Comparison of ENCODE assay signal across 32 mouse cellular contexts in genomic region chr11:58107664-58108337, GRCm38 (mm10). TPM values are rescaled to one million over a fixed set of nuclear protein-coding genes. Genes with fewer than 3 reads are reported as not detected.
DNase-seq lines count a peak whose midpoint lies in the region; ATAC-seq and TF ChIP-seq lines count a peak whose summit lies in the region.
"Had no signal": no experiment of that assay in that cellular context is flagged by ENCODE, and none has a peak within 500 bp of the region (broad histone marks: within the 10 kb centered on the region; RNA-seq: fewer than 3 reads in every experiment).

No protein-coding gene starts in this region.

- H3K27me3 ChIP-seq in forebrain, embryonic 14.5 days (replicated peaks; ENCODE audit: control insufficient read depth, insufficient read depth, low read length), result no peaks in the 10 kb centered on the region
- H3K27me3 ChIP-seq in forebrain, embryonic 13.5 days, result no peaks in the 10 kb centered on the region
- no peaks in the 10 kb centered on the region for H3K27me3 ChIP-seq in neural tube, embryonic 13.5 days
- no peaks in the 10 kb centered on the region for H3K27me3 ChIP-seq in neural tube, embryonic 15.5 days (replicated peaks)
- H3K27me3 ChIP-seq: embryonic facial prominence, embryonic 12.5 days; embryonic facial prominence, embryonic 15.5 days had no signal

- no peak for ATAC-seq in forebrain, embryonic 14.5 days
- ATAC-seq in forebrain, embryonic 13.5 days, result no peak
- ATAC-seq in neural tube, embryonic 13.5 days (ENCODE audit: low read depth), result no peak
- no peak for ATAC-seq in neural tube, embryonic 15.5 days (ENCODE audit: low FRiP score)
- ATAC-seq: activated CD4-positive, CD25-positive, alpha-beta regulatory T cell, adult 4 months; forebrain, embryonic 16.5 days; hindbrain, postnatal 0 days; inflammation-experienced regulatory T-cells, adult 6 months; intestine, embryonic 16.5 days had no signal

- 92% methylated on average over 4 of the region's 4 CpGs for WGBS in forebrain, embryonic 14.5 days
- WGBS in forebrain, embryonic 13.5 days, result 94% methylated on average over 4 of the region's 4 CpGs
- 79% methylated on average over 4 of the region's 4 CpGs for WGBS in neural tube, embryonic 13.5 days
- WGBS in neural tube, embryonic 15.5 days, result 82% methylated on average over 4 of the region's 4 CpGs

- in situ Hi-C loops in ES-E14 (cut with MboI; ENCODE audit: low sequenced_read_pairs in 2 of 2, unreplicated experiment in 2 of 2), result no loop called here

- no peak overlapping the region for H3K27ac ChIP-seq in forebrain, embryonic 14.5 days (ENCODE audit: low read depth, low read length)
- H3K27ac ChIP-seq in forebrain, embryonic 13.5 days, result no peak overlapping the region
- H3K27ac ChIP-seq in neural tube, embryonic 13.5 days (replicated peaks), result no peak overlapping the region
- H3K27ac ChIP-seq in neural tube, embryonic 15.5 days (replicated peaks), result no peak overlapping the region
- no peak overlapping the region for H3K27ac ChIP-seq in ES-E14 (ENCODE audit: insufficient read depth, low read depth, low read length, poor library complexity, severe bottlenecking)
- H3K27ac ChIP-seq: embryonic facial prominence, embryonic 12.5 days; embryonic facial prominence, embryonic 15.5 days; hindbrain, embryonic 14.5 days; hindbrain, postnatal 0 days had no signal

- no peak overlapping the region for H3K4me2 ChIP-seq in forebrain, embryonic 14.5 days (ENCODE audit: low read length)
- H3K4me2 ChIP-seq in forebrain, embryonic 13.5 days, result no peak overlapping the region
- no peak overlapping the region for H3K4me2 ChIP-seq in neural tube, embryonic 13.5 days
- no peak overlapping the region for H3K4me2 ChIP-seq in neural tube, embryonic 15.5 days
- H3K4me2 ChIP-seq: embryonic facial prominence, embryonic 12.5 days; embryonic facial prominence, embryonic 15.5 days; heart, embryonic 11.5 days; hindbrain, embryonic 14.5 days had no signal

- DNase-seq in forebrain, embryonic 14.5 days (ENCODE audit: low spot score), result no peak
- no peak for DNase-seq in ES-E14 (ENCODE audit: low read depth, low spot score)
- no peak for DNase-seq in adrenal gland, adult 2 months
- DNase-seq in right cerebral cortex, adult 2 months (ENCODE audit: low spot score in 2 of 2), result no peak
- DNase-seq: adrenal gland, postnatal 10 days; adrenal gland, postnatal 36 days; cerebellum, adult 18-20 months; cerebellum, adult 9-11 months; cerebellum, postnatal 25 days; gastrocnemius, postnatal 10 days; gastrocnemius, postnatal 36 days; heart, adult 11 months; heart, postnatal 14 days; heart, postnatal 4 days had no signal

- peaks cover 32% of the 10 kb centered on the region for H3K36me3 ChIP-seq in forebrain, embryonic 14.5 days (ENCODE audit: control insufficient read depth, insufficient read depth, low read length)
- H3K36me3 ChIP-seq in forebrain, embryonic 13.5 days (ENCODE audit: poor library complexity, severe bottlenecking), result peaks cover 34% of the 10 kb centered on the region
- H3K36me3 ChIP-seq in neural tube, embryonic 13.5 days, result peaks cover 34% of the 10 kb centered on the region
- peaks cover 31% of the 10 kb centered on the region for H3K36me3 ChIP-seq in neural tube, embryonic 15.5 days
- peaks cover 19% of the 10 kb centered on the region for H3K36me3 ChIP-seq in ES-E14 (ENCODE audit: control insufficient read depth, insufficient read depth, low read length, poor library complexity, severe bottlenecking)

- H3K9ac ChIP-seq in forebrain, embryonic 14.5 days (ENCODE audit: low read length), result 0 out of 2 replicates have a peak overlapping the region, but pooled peaks have one; percentile 8
- H3K9ac ChIP-seq in forebrain, embryonic 13.5 days, result no peak overlapping the region
- H3K9ac ChIP-seq in neural tube, embryonic 13.5 days, result 0 out of 2 replicates have a peak overlapping the region, but pooled peaks have one; percentile 12
- no peak overlapping the region for H3K9ac ChIP-seq in neural tube, embryonic 15.5 days (replicated peaks)
- H3K9ac ChIP-seq in ES-E14 (ENCODE audit: insufficient read depth, low read depth, low read length, poor library complexity, severe bottlenecking), result peak overlapping the region; percentile 1; the same call in 1 of the 2 replicates
- H3K9ac ChIP-seq: embryonic facial prominence, embryonic 12.5 days; embryonic facial prominence, embryonic 15.5 days; hindbrain, embryonic 14.5 days had no signal

- H3K4me1 ChIP-seq in forebrain, embryonic 14.5 days (ENCODE audit: control insufficient read depth, insufficient read depth, low read length), result peaks cover 11% of the 10 kb centered on the region
- peaks cover 38% of the 10 kb centered on the region for H3K4me1 ChIP-seq in forebrain, embryonic 13.5 days
- peaks cover 39% of the 10 kb centered on the region for H3K4me1 ChIP-seq in neural tube, embryonic 13.5 days (replicated peaks)
- H3K4me1 ChIP-seq in neural tube, embryonic 15.5 days, result peaks cover 38% of the 10 kb centered on the region
- peaks cover 1 to 12% of the 10 kb centered on the region in 2 experiments; a peak in 2 of 4 replicates for H3K4me1 ChIP-seq in ES-E14 (ENCODE audit: control insufficient read depth in 2 of 2, insufficient read depth in 2 of 2, low read length in 2 of 2, poor library complexity in 1 of 2)

- H3K9me3 ChIP-seq in forebrain, embryonic 14.5 days (replicated peaks; ENCODE audit: control insufficient read depth, low read length), result no peaks in the 10 kb centered on the region
- H3K9me3 ChIP-seq in forebrain, embryonic 13.5 days (replicated peaks), result no peaks in the 10 kb centered on the region
- no peaks in the 10 kb centered on the region for H3K9me3 ChIP-seq in neural tube, embryonic 13.5 days
- H3K9me3 ChIP-seq in neural tube, embryonic 15.5 days (replicated peaks), result no peaks in the 10 kb centered on the region
- H3K9me3 ChIP-seq in ES-E14 (ENCODE audit: control insufficient read depth, insufficient read depth, low read depth, low read length), result no peaks in the 10 kb centered on the region
- H3K9me3 ChIP-seq: embryonic facial prominence, embryonic 12.5 days; embryonic facial prominence, embryonic 15.5 days had no signal

- no peak overlapping the region for H3K4me3 ChIP-seq in forebrain, embryonic 14.5 days (ENCODE audit: low read depth, low read length)
- H3K4me3 ChIP-seq in forebrain, embryonic 13.5 days, result no peak overlapping the region
- no peak overlapping the region for H3K4me3 ChIP-seq in neural tube, embryonic 13.5 days
- no peak overlapping the region for H3K4me3 ChIP-seq in neural tube, embryonic 15.5 days (replicated peaks)
- H3K4me3 ChIP-seq in ES-E14 (ENCODE audit: insufficient read depth in 1 of 2, low read depth in 1 of 2, low read length in 2 of 2, poor library complexity in 1 of 2, severe bottlenecking in 1 of 2), result peak overlapping the region in 1 of 2 experiments; percentile 22; a peak in 1 of 4 replicates
- H3K4me3 ChIP-seq: embryonic facial prominence, embryonic 12.5 days; embryonic facial prominence, embryonic 15.5 days had no signal

TF ChIP-seq in ES-E14, 5 proteins besides CTCF, POLR2A, EP300 and RAD21:
- TF ChIP-seq ZNF384 (IDR thresholded peaks at IDR 0.05; ENCODE audit: low read depth, low read length), result no peak
- TF ChIP-seq CHD2 (IDR thresholded peaks at IDR 0.05; ENCODE audit: low read depth, low read length), result no peak
- TF ChIP-seq ZC3H11A (IDR thresholded peaks at IDR 0.05; ENCODE audit: borderline replicate concordance, low read depth, low read length), result no peak
- no peak for TF ChIP-seq MAFK (IDR thresholded peaks at IDR 0.05; ENCODE audit: insufficient read depth, low read depth, low read length)
- TF ChIP-seq HCFC1 (IDR thresholded peaks at IDR 0.05; ENCODE audit: borderline replicate concordance, insufficient read depth, low read length), result no peak
TF ChIP-seq in ES-E14: peak in this region for 0.

RNA-seq across cellular contexts. Expression of gene Cnot8, which starts 3.8 kb away (rescaled TPM):
- 136 and 146 TPM in 2 replicates for polyA plus RNA-seq in forebrain, embryonic 14.5 days (2014; fragmentation: Nextera tagmentation; extraction: Ambion mirVana)
- 124 and 129 TPM in 2 replicates for polyA plus RNA-seq in forebrain, embryonic 13.5 days (2015; fragmentation: Nextera tagmentation; extraction: Ambion mirVana)
- 107 and 115 TPM in 2 replicates for polyA plus RNA-seq in neural tube, embryonic 13.5 days (2015; fragmentation: Nextera tagmentation; extraction: Ambion mirVana)
- polyA plus RNA-seq in neural tube, embryonic 15.5 days (2015; fragmentation: Nextera tagmentation; extraction: Ambion mirVana), result 99.6 and 105 TPM in 2 replicates
- total RNA-seq in ES-E14 (2012; rRNA removed), result 55.4 and 60.6 TPM in 2 replicates
- total RNA-seq in adrenal gland, adult 2 months (2021), result 10 to 100 TPM; 46.7 to 49.6 TPM
- polyA plus RNA-seq in adrenal gland, adult 2 months (2012; rRNA removed), result 25.3 and 29.8 TPM in 2 replicates

RNA-seq across cellular contexts. Expression of gene Gm12248, which starts 14.9 kb away (rescaled TPM):
- polyA plus RNA-seq in forebrain, embryonic 14.5 days (2014; fragmentation: Nextera tagmentation; extraction: Ambion mirVana), result not detected in 2 replicates
- 0.15 and 0.19 TPM in 2 replicates for polyA plus RNA-seq in forebrain, embryonic 13.5 days (2015; fragmentation: Nextera tagmentation; extraction: Ambion mirVana)
- not detected in 2 replicates for polyA plus RNA-seq in neural tube, embryonic 13.5 days (2015; fragmentation: Nextera tagmentation; extraction: Ambion mirVana)
- polyA plus RNA-seq in neural tube, embryonic 15.5 days (2015; fragmentation: Nextera tagmentation; extraction: Ambion mirVana), result not detected in 2 replicates
- 0.58 and 0.90 TPM in 2 replicates for total RNA-seq in ES-E14 (2012; rRNA removed)
- total RNA-seq in adrenal gland, adult 2 months (2021), result 1 to 10 TPM in 1 of 2 experiments, not detected in 1; 3.9 TPM
- 2.9 and 4.4 TPM in 2 replicates for polyA plus RNA-seq in adrenal gland, adult 2 months (2012; rRNA removed)
- total RNA-seq: adrenal gland, postnatal 10 days; common myeloid progenitor, adult 5-6 weeks; gastrocnemius, adult 18-20 months; gastrocnemius, postnatal 10 days; gastrocnemius, postnatal 36 days; heart, adult 8-10 months; heart, postnatal 14 days; heart, postnatal 4 days; hindbrain, postnatal 0 days had no signal
- polyA plus RNA-seq: embryonic facial prominence, embryonic 12.5 days; embryonic facial prominence, embryonic 15.5 days; forebrain, embryonic 11.5 days; forebrain, embryonic 16.5 days; heart, embryonic 11.5 days; heart, embryonic 14.5 days; hindbrain, embryonic 11.5 days; hindbrain, embryonic 14.5 days; hindbrain, postnatal 0 days; intestine, embryonic 16.5 days had no signal

Comparison
In these comparisons a context has a peak if more than half of its experiments do, and no peak if none do; other contexts are left out.
1. H3K9ac ChIP-seq: peak in forebrain, embryonic 14.5 days (single experiment), neural tube, embryonic 13.5 days (single experiment) and ES-E14 (single experiment); none in forebrain, embryonic 13.5 days (single experiment) and neural tube, embryonic 15.5 days (single experiment).